Mouse (Mus musculus) ovary, postnatal 36 days (tissue): ENCODE measurements around the gene Slc37a4.
"Not testable (repeated sequence)": the region's sequence is repeated elsewhere in the genome, so short reads cannot be mapped to it uniquely, and the experiment has no call there.

Source experiments
- DNase-seq: peaks from one replicate; pipeline ENCODE4 v3.0.0; 2022; ENCODE audit warnings: low spot score, mixed read lengths

Slc37a4 gene

GRCm38 (mm10) chr9:44440961-44441360 lies 44.3 kb downstream of the Slc37a4 start, which contains the start of gene Foxr1:
Gene Foxr1 (minus strand): TSS chr9:44441136.
- no peak for DNase-seq

DNA sequence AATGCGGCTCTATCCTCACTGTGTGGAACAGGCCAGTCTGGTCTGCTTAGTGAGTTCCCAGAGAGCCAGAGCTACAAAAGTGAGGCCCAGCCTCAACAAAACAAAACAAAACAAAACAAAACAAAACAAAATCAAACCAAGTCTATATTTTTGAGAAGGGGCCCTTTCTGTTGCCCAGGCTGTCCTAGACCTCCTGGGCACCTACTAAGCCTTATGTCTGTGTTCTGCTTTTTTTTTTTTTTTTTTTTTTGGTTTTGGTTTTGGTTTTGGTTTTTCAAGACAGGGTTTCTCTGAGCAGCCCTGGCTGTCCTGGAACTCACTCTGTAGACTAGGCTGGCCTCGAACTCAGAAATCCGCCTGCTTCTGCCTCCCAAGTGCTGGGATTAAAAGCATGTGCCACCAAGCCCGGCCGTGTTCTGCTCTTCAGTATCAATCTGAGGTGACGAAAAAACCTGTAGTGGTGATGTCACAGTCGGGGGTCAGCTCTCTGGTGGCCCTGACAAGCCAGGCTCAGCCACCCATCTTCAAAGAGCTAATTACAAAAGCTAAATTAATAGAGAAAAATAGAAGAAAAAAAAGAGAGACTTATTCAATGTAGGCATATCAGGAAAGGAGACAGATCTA lies 47.9 kb downstream of the Slc37a4 start:
- DNase-seq: not testable (repeated sequence)

- no peak for DNase-seq
Observed at GRCm38 (mm10) chr9:44450387-44450786, 53.7 kb downstream of the Slc37a4 start.
